Mouse (Mus musculus) liver, embryonic 14.5 days (tissue): ENCODE data around the gene Gigyf2.
A peak's percentile ranks its signal among the peaks of the same experiment; 100 is the strongest.

Source experiments
- CTCF ChIP-seq: IDR thresholded peaks from 2 replicates; pipeline ENCODE4 v1.5.1; 2016; ENCODE audit warnings: antibody characterized with exemption, low read depth, control low read depth
- EP300 ChIP-seq: IDR thresholded peaks from 2 replicates; pipeline ENCODE4 v1.6.1; 2016; ENCODE audit warnings: antibody characterized with exemption, low read depth

- peak; percentile 78 for TF ChIP-seq CTCF
- TF ChIP-seq EP300 = no peak
Measured at GRCm38 (mm10) chr1:87418733-87419132, 91.9 kb downstream of the Gigyf2 start.
